Mouse (Mus musculus) limb, embryonic 10.5 days (tissue): Measurements from ENCODE around the gene Crk. TPM values are rescaled to one million over a fixed set of nuclear protein-coding genes. Genes with fewer than 3 reads are reported as not detected.
A peak's percentile ranks its signal among the peaks of the same experiment; 100 is the strongest.
"Not testable (repeated sequence)": the region's sequence is repeated elsewhere in the genome, so short reads cannot be mapped to it uniquely, and the experiment has no call there.

Experiments
- DNase-seq: peaks from one replicate; pipeline ENCODE4 v3.0.0-alpha.2; 2017; ENCODE audit warnings: low spot score
- H3K27ac ChIP-seq: fragments of 300-500 bp; sonication (generic); 2 replicates; pipeline ENCODE4 v1.5.1; 2016; ENCODE audit warnings: mild to moderate bottlenecking
- H3K27me3 ChIP-seq: fragments of 300-500 bp; sonication (generic); 2 replicates; pipeline ENCODE4 v1.6.1; 2016; ENCODE audit warnings: low read depth, mild to moderate bottlenecking; ENCODE audit not compliant: poor library complexity, severe bottlenecking
- H3K36me3 ChIP-seq: fragments of 300-500 bp; sonication (generic); 2 replicates; pipeline ENCODE4 v1.6.1; 2016; ENCODE audit warnings: mild to moderate bottlenecking, moderate library complexity
- H3K4me1 ChIP-seq: fragments of 300-500 bp; sonication (generic); 2 replicates; pipeline ENCODE4 v1.6.1; 2016
- H3K4me3 ChIP-seq: fragments of 300-500 bp; sonication (generic); 2 replicates; pipeline ENCODE4 v1.5.1; 2016; ENCODE audit warnings: mild to moderate bottlenecking, moderate library complexity
- H3K9me3 ChIP-seq: fragments of 300-500 bp; sonication (generic); replicated peaks from 2 replicates; pipeline ENCODE4 v1.6.1; 2016; ENCODE audit warnings: mild to moderate bottlenecking
- WGBS: fragments of 180-500 bp; shearing (Covaris S2); methylation state at CpG from one replicate; pipeline ENCODE4 v1.1.7; 2016; 5-methylcytosine and 5-hydroxymethylcytosine counted together
- polyA plus RNA-seq: library from polyadenylated mRNA; unstranded; fragments of >200 nt; fragmentation: Nextera tagmentation; extraction: Ambion mirVana; gene quantifications from 2 replicates; pipeline ENCODE4 v1.2.1, GENCODE M21; 2016

Gene Crk
- polyA plus RNA-seq, 1 experiment from 2014 or later: 123 TPM

DNA sequence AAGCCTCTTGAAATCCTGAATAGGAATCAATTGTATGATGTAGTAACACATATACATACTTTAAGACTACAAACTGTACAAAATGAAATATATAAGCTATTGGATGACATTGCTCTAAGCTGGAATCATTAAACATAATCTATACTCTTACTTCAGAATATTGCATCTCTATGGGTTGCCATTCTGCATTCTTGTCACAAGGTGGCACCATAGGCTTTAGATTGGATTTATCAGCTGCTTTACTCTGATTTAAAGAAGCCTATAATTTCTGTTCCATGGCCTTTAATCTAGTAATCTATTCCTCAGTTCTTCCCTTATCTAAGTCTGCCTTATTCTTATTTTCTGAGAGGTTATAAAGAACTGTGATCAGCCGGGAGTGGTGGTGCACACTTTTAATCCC, 34.9 kb downstream of the Crk start:
- Histone ChIP-seq H3K4me1 (0 out of 2 replicates have a peak, but pooled peaks cover 3% of the 10 kb centered on the region), H3K36me3 (no peaks in the 10 kb centered on the region), H3K9me3 (no peaks in the 10 kb centered on the region; the same call in 1 of the 2 replicates), H3K27ac (no peak overlapping the region), H3K4me3 (no peak overlapping the region), H3K27me3 (no peaks in the 10 kb centered on the region)
- WGBS: 95% methylated on average over 1 of the region's 1 CpGs
- no peak for DNase-seq

DNA sequence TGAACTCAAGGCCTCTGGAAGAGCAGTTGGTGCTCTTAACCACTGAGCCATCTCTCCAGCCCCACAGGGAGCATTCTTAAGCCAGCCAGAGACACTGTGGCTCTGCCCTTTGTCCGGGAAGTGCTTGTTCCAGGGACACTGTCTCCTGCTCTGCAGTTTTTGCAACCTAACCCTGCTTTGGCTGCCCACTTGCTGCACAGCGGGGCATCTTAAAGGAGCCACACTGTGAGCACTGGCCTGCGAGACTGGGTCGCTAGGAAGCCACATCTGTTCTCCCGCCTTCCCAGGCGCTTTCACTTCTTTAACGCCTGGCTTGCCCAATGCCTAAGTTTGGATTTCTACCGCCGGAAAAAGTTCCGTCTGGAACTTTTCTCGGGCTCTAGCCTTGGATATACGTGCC, 36.5 kb downstream of the Crk start:
- WGBS: 21% methylated on average over 12 of the region's 12 CpGs
- Histone ChIP-seq H3K36me3 (no peaks in the 10 kb centered on the region), H3K27ac (no peak overlapping the region), H3K4me3 (no peak overlapping the region), H3K9me3 (peaks cover 2% of the 10 kb centered on the region; the same call in 1 of the 2 replicates), H3K4me1 (0 out of 2 replicates have a peak, but pooled peaks cover 3% of the 10 kb centered on the region), H3K27me3 (no peaks in the 10 kb centered on the region)
- no peak for DNase-seq

DNA sequence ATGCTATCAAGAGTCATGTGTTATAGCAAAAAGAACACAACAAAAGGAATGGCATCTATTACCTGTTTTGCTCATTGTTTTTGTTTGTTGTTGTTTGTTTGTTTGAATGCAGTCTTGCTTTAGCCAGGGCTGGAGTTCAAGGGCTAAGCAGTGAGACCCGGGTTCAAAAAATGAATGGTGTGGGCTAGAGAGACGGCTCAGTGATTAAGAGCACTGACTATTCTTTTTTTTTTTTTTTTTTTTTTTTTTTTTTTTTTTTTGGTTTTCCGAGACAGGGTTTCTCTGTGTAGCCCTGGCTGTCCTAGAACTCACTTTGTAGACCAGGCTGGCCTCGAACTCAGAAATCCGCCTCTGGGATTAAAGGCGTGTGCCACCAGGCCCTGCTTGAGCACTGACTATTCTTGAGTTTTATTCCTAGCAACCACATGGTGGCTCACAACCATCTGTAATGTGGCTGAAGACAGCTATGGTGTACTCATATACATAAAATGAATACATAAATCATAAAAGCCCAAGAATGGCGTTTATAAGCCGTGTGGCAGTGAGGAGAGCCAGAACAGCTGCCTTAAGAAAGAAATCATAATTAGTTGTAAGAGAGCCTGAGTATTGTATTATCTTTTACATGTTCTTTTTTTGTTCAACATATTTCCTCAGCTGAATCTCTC, 37.7 kb downstream of the Crk start:
- 85% methylated on average over 8 of the region's 8 CpGs for WGBS
- Histone ChIP-seq H3K4me3 (no peak overlapping the region), H3K27me3 (no peaks in the 10 kb centered on the region), H3K27ac (no peak overlapping the region), H3K9me3 (peaks cover 3% of the 10 kb centered on the region; the same call in 1 of the 2 replicates), H3K4me1 (0 out of 2 replicates have a peak, but pooled peaks cover 3% of the 10 kb centered on the region), H3K36me3 (no peaks in the 10 kb centered on the region)
- no peak for DNase-seq

DNA sequence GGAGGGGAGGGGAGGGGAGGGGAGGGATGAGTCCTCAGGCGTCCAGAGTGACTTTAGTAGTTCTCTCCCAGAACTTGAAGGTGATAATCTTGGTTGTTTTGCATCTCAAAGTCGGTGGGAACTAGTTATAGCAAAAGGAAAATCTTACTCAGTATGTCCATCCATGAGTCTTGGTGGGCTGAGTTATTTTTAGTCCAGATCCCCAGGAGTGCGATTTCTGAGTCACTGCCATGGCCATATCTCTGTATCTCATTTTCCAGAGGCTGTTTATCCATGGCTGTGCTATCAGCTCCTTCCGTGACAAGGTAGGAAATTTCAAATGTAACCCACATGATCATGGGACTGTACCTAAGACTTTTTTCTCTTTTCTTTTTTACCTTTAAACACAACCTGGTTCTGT, 43.3 kb downstream of the Crk start:
- Histone ChIP-seq H3K9me3 (0 out of 2 replicates have a peak, but pooled peaks cover 3% of the 10 kb centered on the region), H3K4me1 (no peaks in the 10 kb centered on the region), H3K4me3 (no peak overlapping the region), H3K27me3 (no peaks in the 10 kb centered on the region), H3K27ac (no peak overlapping the region), H3K36me3 (no peaks in the 10 kb centered on the region)
- no peak for DNase-seq
- 58% methylated on average over 4 of the region's 4 CpGs for WGBS

GRCm38 (mm10) chr11:75727168-75727567, 48.1 kb downstream of the Crk start:
- Histone ChIP-seq H3K27ac (no peak overlapping the region), H3K9me3 (no peaks in the 10 kb centered on the region), H3K4me3 (no peak overlapping the region), H3K4me1 (peaks cover 18% of the 10 kb centered on the region), H3K36me3 (no peaks in the 10 kb centered on the region), H3K27me3 (0 out of 2 replicates have a peak, but pooled peaks cover 15% of the 10 kb centered on the region)
- no peak for DNase-seq
- 81% methylated on average over 2 of the region's 2 CpGs for WGBS

DNA sequence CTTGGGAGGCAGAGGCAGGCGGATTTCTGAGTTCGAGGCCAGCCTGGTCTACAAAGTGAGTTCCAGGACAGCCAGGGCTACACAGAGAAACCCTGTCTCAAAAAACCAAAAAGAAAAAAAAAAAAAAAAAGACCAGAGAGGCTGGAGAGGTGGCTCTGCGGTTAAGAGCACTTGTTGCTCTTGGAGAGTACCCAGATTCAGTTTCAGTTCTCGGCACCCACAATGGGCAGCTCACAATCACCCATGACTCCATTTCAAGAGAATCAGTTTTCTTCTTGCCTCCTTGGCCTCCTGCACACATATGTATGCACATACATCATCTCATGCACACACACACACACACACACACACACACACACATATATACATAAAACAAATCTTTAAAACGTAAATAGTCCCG, 48.6 kb downstream of the Crk start:
- H3K4me1 ChIP-seq: peaks cover 22% of the 10 kb centered on the region
- 0 out of 2 replicates have a peak, but pooled peaks cover 15% of the 10 kb centered on the region for H3K27me3 ChIP-seq
- not testable (repeated sequence) for H3K4me3 ChIP-seq, H3K36me3 ChIP-seq, DNase-seq, H3K9me3 ChIP-seq, H3K27ac ChIP-seq
- WGBS: 94% methylated on average over 6 of the region's 6 CpGs

DNA sequence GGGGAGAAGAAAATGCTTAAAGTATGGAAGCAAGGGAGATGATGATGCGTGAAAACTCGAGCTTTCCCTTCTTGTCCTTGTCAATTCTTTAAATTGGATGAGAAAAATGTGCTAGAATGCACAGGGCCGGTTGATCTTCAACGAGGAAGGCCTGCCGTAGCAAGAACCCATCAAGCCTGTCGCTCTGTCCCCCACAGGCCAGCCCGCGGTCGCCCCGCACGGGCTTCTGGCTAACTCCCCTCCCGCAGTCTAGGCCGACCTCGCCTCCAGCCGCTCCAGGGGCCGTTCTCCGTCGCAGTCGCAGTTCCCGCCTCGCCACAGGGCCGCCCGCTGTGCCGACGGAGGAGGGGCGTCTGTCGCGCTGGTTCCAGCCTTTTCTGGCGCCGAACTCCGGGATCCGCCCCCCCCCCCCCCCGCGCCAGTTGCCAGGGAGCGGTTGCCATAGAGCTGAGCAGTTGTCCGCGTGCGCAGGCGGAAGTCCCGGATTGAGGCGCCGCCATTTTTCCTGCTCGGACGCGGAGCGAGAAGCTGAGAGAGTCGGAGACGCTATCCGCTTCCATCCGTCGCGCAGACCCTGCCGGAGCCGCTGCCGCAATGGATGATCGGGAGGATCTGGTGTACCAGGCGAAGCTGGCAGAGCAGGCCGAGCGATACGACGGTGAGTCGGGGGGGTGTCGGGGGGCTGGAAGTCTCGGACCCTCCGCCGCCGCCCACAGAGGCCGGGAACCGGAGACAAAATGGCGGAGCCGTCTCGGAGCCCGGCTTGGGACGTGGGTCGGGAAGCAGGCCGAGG, 53.6 kb downstream of the Crk start, which contains the start of gene Ywhae:
Ywhae (plus strand) TSS at position 436 of the 793 bp plus-strand sequence.
- under 1% methylated on average over 76 of the region's 76 CpGs for WGBS
- Histone ChIP-seq H3K9me3 (no peaks in the 10 kb centered on the region), H3K4me3 (peak within 1 kb of the TSS; percentile 98), H3K36me3 (peaks cover 16% of the 10 kb centered on the region), H3K27ac (peak within 1 kb of the TSS; percentile 100), H3K27me3 (0 out of 2 replicates have a peak, but pooled peaks cover 15% of the 10 kb centered on the region), H3K4me1 (peaks cover 38% of the 10 kb centered on the region)
- DNase-seq: peak; percentile 98

DNA sequence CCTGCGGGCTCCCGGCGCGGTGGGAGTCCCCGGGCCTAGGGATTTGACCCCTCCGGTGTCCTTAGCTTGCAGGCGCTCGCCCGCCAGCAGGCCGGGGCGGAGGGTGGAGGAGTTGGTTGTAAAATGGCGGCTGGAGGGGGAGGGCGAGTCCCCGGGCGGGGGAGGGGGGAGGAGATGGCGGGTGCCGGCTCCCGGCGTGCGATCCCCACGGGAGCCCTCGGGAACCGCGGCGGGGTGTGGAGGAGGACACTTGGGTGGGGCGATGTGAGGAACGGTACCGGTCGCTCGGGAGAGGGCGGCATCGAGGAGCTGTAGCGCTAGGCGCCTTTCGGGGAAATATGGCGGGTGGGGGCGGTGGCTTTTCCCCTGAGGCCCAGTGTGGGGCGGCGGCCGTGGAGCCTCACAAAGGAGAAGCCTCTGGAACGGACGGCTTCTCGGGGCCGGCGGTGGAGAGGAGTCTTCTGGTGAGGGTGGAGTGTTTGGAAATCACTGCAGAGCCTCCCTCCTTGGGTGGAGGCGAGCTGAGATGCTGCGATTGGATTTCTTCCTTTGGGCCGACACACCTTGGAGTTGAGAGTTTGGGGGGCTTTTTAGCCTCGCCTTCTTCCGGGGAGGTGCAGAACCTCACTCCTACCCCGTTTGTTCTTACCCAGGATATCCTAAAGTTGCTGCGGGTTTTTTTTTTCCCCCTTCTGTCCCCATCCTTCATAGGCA, 54.3 kb downstream of the Crk start:
- peak; percentile 87 for DNase-seq
- Histone ChIP-seq H3K27ac (peak overlapping the region; percentile 100), H3K4me3 (peak overlapping the region; percentile 98), H3K4me1 (peaks cover 33% of the 10 kb centered on the region), H3K36me3 (peaks cover 24% of the 10 kb centered on the region), H3K9me3 (no peaks in the 10 kb centered on the region), H3K27me3 (0 out of 2 replicates have a peak, but pooled peaks cover 15% of the 10 kb centered on the region)
- WGBS: under 1% methylated on average over 52 of the region's 52 CpGs

DNA sequence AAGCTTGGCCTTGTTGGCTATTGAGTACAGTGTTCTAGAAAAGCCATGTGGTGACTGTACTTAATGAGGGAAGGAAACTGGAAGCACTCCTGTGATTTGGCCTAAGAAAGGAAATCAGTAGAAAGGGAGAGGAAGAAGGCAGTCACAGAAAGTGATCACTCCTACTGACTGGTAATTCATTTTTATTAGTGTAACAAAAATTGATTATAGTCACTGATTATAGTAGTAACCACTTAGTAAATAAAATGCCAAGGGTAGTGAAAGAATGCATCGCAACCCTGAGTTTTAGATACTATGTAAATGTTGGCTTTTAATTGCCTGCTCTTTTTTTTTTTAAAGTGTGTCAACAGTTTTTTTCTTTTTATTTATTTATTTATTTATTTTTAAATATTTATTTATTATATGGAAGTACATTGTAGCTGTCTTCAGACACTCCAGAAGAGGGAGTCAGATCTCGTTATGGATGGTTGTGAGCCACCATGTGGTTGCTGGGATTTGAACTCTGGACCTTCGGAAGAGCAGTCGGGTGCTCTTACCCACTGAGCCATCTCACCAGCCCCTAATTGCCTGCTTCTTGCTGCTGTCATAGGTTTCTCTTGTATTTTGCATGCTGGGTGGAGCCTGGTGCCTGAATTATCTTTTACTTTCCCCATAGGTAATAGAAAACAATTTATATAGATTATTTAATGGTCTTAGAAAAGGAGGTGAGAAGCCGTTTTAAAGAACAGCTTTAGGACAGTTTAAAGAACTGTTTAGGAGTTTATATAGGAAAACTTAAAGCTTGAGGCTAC, 56.6 kb downstream of the Crk start:
- 0 out of 2 replicates have a peak, but pooled peaks cover 8% of the 10 kb centered on the region for H3K27me3 ChIP-seq
- peaks cover 46% of the 10 kb centered on the region for H3K36me3 ChIP-seq
- H3K4me3 ChIP-seq: peak overlapping the region; percentile 98; the same call in 1 of the 2 replicates
- WGBS: 89% methylated on average over 5 of the region's 5 CpGs
- H3K27ac ChIP-seq: no peak overlapping the region
- peaks cover 28% of the 10 kb centered on the region for H3K4me1 ChIP-seq
- no peaks in the 10 kb centered on the region for H3K9me3 ChIP-seq
- no peak for DNase-seq

- no peak for DNase-seq
- peaks cover 27% of the 10 kb centered on the region for H3K4me1 ChIP-seq
- H3K27me3 ChIP-seq: no peaks in the 10 kb centered on the region
- peaks cover 56% of the 10 kb centered on the region for H3K36me3 ChIP-seq
- no peak overlapping the region for H3K27ac ChIP-seq
- H3K4me3 ChIP-seq: no peak overlapping the region
- WGBS: 79% methylated on average over 3 of the region's 3 CpGs
- H3K9me3 ChIP-seq: no peaks in the 10 kb centered on the region
Measured at GRCm38 (mm10) chr11:75736978-75737377, 57.9 kb downstream of the Crk start.

DNA sequence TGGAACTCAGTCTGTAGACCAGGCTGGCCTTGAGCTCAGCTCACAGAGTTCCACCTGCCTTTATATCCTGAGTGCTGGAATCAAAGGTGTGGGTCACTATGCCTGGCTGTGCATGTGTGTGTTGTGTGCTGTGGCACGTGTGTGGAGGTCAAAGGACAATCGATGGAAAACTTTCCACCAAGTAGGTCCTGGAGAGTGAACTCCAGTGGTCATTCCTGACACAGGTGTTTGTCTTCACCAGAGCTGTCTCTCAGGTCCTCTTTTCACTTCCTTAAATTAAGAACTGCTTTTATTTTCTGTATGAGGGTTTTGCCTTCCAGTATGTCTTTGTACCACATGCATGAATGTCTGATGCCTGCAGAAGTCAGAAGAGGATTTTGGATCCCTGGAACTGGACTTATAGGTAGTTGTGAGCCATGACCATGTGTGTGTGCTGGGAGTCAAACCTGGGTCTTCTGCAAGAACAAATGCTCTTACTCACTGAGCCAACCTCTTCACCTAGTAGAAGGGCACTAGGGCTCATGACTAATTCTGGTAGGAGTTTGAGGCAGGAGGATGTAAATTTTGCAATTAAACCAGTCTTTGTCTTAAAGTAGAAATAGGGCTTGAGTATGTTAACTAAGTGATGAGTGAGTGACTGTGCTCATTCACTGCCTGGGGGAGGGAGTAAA, 58.9 kb downstream of the Crk start:
- Histone ChIP-seq H3K4me3 (no peak overlapping the region), H3K9me3 (no peaks in the 10 kb centered on the region), H3K27ac (no peak overlapping the region), H3K36me3 (peaks cover 64% of the 10 kb centered on the region), H3K27me3 (no peaks in the 10 kb centered on the region), H3K4me1 (peaks cover 20% of the 10 kb centered on the region)
- no peak for DNase-seq
- 93% methylated on average over 2 of the region's 2 CpGs for WGBS

DNA sequence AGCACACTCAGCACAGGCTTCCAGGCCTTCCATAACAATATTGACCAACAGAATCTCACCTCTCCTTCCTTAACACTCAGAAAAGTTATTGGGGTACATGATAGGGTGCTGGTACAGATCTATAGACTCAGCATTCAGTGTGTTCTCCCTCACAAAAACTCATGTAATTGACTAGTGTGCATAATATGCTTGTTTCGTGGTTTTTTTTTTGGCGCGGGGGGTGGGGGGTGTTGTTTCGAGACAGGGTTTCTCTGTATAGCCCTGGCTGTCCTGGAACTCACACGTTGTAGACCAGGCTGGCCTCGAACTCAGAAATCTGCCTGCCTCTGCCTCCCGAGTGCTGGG, 59.4 kb downstream of the Crk start:
- H3K4me1 ChIP-seq: peaks cover 20% of the 10 kb centered on the region
- no peak overlapping the region for H3K27ac ChIP-seq
- H3K4me3 ChIP-seq: no peak overlapping the region
- no peaks in the 10 kb centered on the region for H3K9me3 ChIP-seq
- 94% methylated on average over 7 of the region's 7 CpGs for WGBS
- no peaks in the 10 kb centered on the region for H3K27me3 ChIP-seq
- peaks cover 69% of the 10 kb centered on the region for H3K36me3 ChIP-seq
- DNase-seq: no peak
